Mouse (Mus musculus) right cerebral cortex, adult 18-20 months (tissue): Measurements from ENCODE around the gene Immp2l.
"Not testable (repeated sequence)": the region's sequence is repeated elsewhere in the genome, so short reads cannot be mapped to it uniquely, and the experiment has no call there.

Experiments
- DNase-seq: peaks from one replicate; pipeline ENCODE4 v3.0.0; 2022; ENCODE audit warnings: mixed read lengths

Immp2l gene

GRCm38 (mm10) chr12:41023511-41024421 lies at the start of gene Immp2l:
TSS of gene Immp2l (plus strand) at chr12:41024090.
- peak; percentile 95 for DNase-seq

- no peak for DNase-seq
Measured at GRCm38 (mm10) chr12:40978719-40979500, 45.0 kb upstream of the Immp2l start.

- no peak for DNase-seq
Measured at GRCm38 (mm10) chr12:40979716-40980115, 44.2 kb upstream of the Immp2l start.

- DNase-seq = no peak
Measured at GRCm38 (mm10) chr12:40980160-40980559, 43.7 kb upstream of the Immp2l start.

GRCm38 (mm10) chr12:40983021-40983420 lies 40.9 kb upstream of the Immp2l start:
- DNase-seq = no peak

- DNase-seq = no peak
Measured at GRCm38 (mm10) chr12:40984735-40985134, 39.2 kb upstream of the Immp2l start.

GRCm38 (mm10) chr12:40985791-40986190 lies 38.1 kb upstream of the Immp2l start:
- DNase-seq = no peak

- no peak for DNase-seq
Measured at GRCm38 (mm10) chr12:40988311-40989065, 35.4 kb upstream of the Immp2l start.

GRCm38 (mm10) chr12:40991647-40992046 lies 32.2 kb upstream of the Immp2l start:
- no peak for DNase-seq

- not testable (repeated sequence) for DNase-seq
Measured at GRCm38 (mm10) chr12:40992237-40992636, 31.7 kb upstream of the Immp2l start.

GRCm38 (mm10) chr12:40994846-40995245 lies 29.0 kb upstream of the Immp2l start:
- DNase-seq = no peak

- no peak for DNase-seq
Measured at GRCm38 (mm10) chr12:40995618-40996370, 28.1 kb upstream of the Immp2l start.

GRCm38 (mm10) chr12:41022516-41022915 lies 1.4 kb upstream of the Immp2l start:
- DNase-seq = peak; percentile 22

- no peak for DNase-seq
Measured at GRCm38 (mm10) chr12:41024512-41024911, 622 bp downstream of the Immp2l start.

GRCm38 (mm10) chr12:41027485-41027884 lies 3.6 kb downstream of the Immp2l start:
- no peak for DNase-seq

- DNase-seq = no peak
Measured at GRCm38 (mm10) chr12:41031119-41031518, 7.2 kb downstream of the Immp2l start.

GRCm38 (mm10) chr12:41033196-41033595 lies 9.3 kb downstream of the Immp2l start:
- no peak for DNase-seq

GRCm38 (mm10) chr12:41039834-41040233 lies 15.9 kb downstream of the Immp2l start:
- DNase-seq = no peak

- DNase-seq = no peak
Measured at GRCm38 (mm10) chr12:41041737-41042136, 17.8 kb downstream of the Immp2l start.

- DNase-seq = no peak
Measured at GRCm38 (mm10) chr12:41044493-41045132, 20.7 kb downstream of the Immp2l start.

- no peak for DNase-seq
Measured at GRCm38 (mm10) chr12:41047085-41047766, 23.3 kb downstream of the Immp2l start.
